Comparison of ENCODE assay signal across 8 mouse cellular contexts in genomic region chr4:86575283-86575983, GRCm38 (mm10). TPM values are rescaled to one million over a fixed set of nuclear protein-coding genes. Genes with fewer than 3 reads are reported as not detected.
A peak's percentile ranks its signal among the peaks of the same experiment; 100 is the strongest.
DNase-seq lines count a peak whose midpoint lies in the region; ATAC-seq and TF ChIP-seq lines count a peak whose summit lies in the region.

TSS of gene Rraga (plus strand) at chr4:86575668.

- intact Hi-C loops in heart, postnatal 36 days (cut with DNase I): loop anchor here (1.0 to 10.0 kb wide), 4 partner anchors 35 to 279 kb away; partner anchors contain the start of genes Dennd4c and Rps6

- peak within 1 kb of the TSS; percentile 92 for H3K4me3 ChIP-seq in G1E (ENCODE audit: low read depth, low read length)
- H3K4me3 ChIP-seq in forebrain, embryonic 16.5 days (replicated peaks; ENCODE audit: low read length): peak within 1 kb of the TSS; percentile 71
- H3K4me3 ChIP-seq in layer of hippocampus, adult 2 months: peak within 1 kb of the TSS; percentile 99
- peak within 1 kb of the TSS; percentile 87 for H3K4me3 ChIP-seq in lung, embryonic 14.5 days (ENCODE audit: low read depth, low read length)
- H3K4me3 ChIP-seq in olfactory bulb, adult 2 months (ENCODE audit: insufficient read depth, low read depth, low read length): peak within 1 kb of the TSS; percentile 67
- peak within 1 kb of the TSS; percentile 73 for H3K4me3 ChIP-seq in thymus, adult 2 months (ENCODE audit: control insufficient read depth, insufficient read depth, low read length)

- peak within 1 kb of the TSS; percentile 94 for H3K9ac ChIP-seq in forebrain, embryonic 16.5 days (replicated peaks; ENCODE audit: low read depth, low read length)
- H3K9ac ChIP-seq in lung, embryonic 14.5 days: peak within 1 kb of the TSS; percentile 90

- peak within 1 kb of the TSS; percentile 98 for H3K27ac ChIP-seq in forebrain, embryonic 16.5 days (ENCODE audit: low read length)
- H3K27ac ChIP-seq in layer of hippocampus, adult 2 months: peak within 1 kb of the TSS; percentile 99
- H3K27ac ChIP-seq in lung, embryonic 14.5 days (ENCODE audit: low read depth): peak within 1 kb of the TSS; percentile 98
- H3K27ac ChIP-seq in olfactory bulb, adult 2 months (ENCODE audit: insufficient read depth, low read depth, low read length): peak within 1 kb of the TSS; percentile 91
- peak within 1 kb of the TSS; percentile 90 for H3K27ac ChIP-seq in thymus, adult 2 months (ENCODE audit: control insufficient read depth, insufficient read depth, low read length)

- WGBS in forebrain, embryonic 16.5 days: under 1% methylated on average over 53 of the region's 53 CpGs
- WGBS in lung, embryonic 14.5 days: under 1% methylated on average over 53 of the region's 53 CpGs
- under 1% methylated on average over 53 of the region's 53 CpGs for WGBS in olfactory bulb, adult 2 months
- under 1% methylated on average over 53 of the region's 53 CpGs for WGBS in thymus, adult 2 months

- ATAC-seq in G1E (ENCODE audit: extremely low read depth, insufficient number of reproducible peaks, low FRiP score, poor library complexity, severe bottlenecking): peak; percentile 79
- ATAC-seq in forebrain, embryonic 16.5 days: peak; percentile 97
- ATAC-seq in lung, embryonic 14.5 days (ENCODE audit: insufficient read depth): peak; percentile 97

- peaks cover 38% of the 10 kb centered on the region for H3K4me1 ChIP-seq in G1E (ENCODE audit: insufficient read depth, low read depth, low read length)
- peaks cover 23% of the 10 kb centered on the region for H3K4me1 ChIP-seq in forebrain, embryonic 16.5 days (replicated peaks; ENCODE audit: control insufficient read depth, insufficient read depth, low read length)
- H3K4me1 ChIP-seq in lung, embryonic 14.5 days (ENCODE audit: insufficient read depth): peaks cover 4% of the 10 kb centered on the region; the same call in 1 of the 2 replicates
- no peaks in the 10 kb centered on the region for H3K4me1 ChIP-seq in olfactory bulb, adult 2 months (ENCODE audit: control insufficient read depth, insufficient read depth, low read length)
- peaks cover 5% of the 10 kb centered on the region for H3K4me1 ChIP-seq in thymus, adult 2 months (replicated peaks; ENCODE audit: control insufficient read depth, insufficient read depth, low read length)

- no peaks in the 10 kb centered on the region for H3K9me3 ChIP-seq in G1E (replicated peaks)
- no peaks in the 10 kb centered on the region for H3K9me3 ChIP-seq in forebrain, embryonic 16.5 days (ENCODE audit: control insufficient read depth, low read length)
- H3K9me3 ChIP-seq in lung, embryonic 14.5 days (ENCODE audit: low read depth, low read length): no peaks in the 10 kb centered on the region

- peak; percentile 17; the same call in 1 of the 2 replicates for TF ChIP-seq CTCF in G1E (IDR thresholded peaks at IDR 0.05; ENCODE audit: low read depth, low read length)
- TF ChIP-seq CTCF in layer of hippocampus, adult 2 months (conservative IDR thresholded peaks at IDR 0.05): peak; percentile 93
- TF ChIP-seq CTCF in lung, embryonic 14.5 days (IDR thresholded peaks at IDR 0.05; ENCODE audit: low read depth): peak; percentile 86
- TF ChIP-seq CTCF in olfactory bulb, adult 2 months (IDR thresholded peaks at IDR 0.05; ENCODE audit: insufficient read depth, low read depth, low read length): peak; percentile 98
- TF ChIP-seq CTCF in thymus, adult 2 months (IDR thresholded peaks at IDR 0.05; ENCODE audit: borderline replicate concordance, control insufficient read depth, extremely low read depth, insufficient read depth, low read length, poor library complexity): peak; percentile 100

- peaks cover 30% of the 10 kb centered on the region for H3K36me3 ChIP-seq in G1E (replicated peaks)
- no peaks in the 10 kb centered on the region for H3K36me3 ChIP-seq in forebrain, embryonic 16.5 days (ENCODE audit: control insufficient read depth, insufficient read depth)
- H3K36me3 ChIP-seq in lung, embryonic 14.5 days (ENCODE audit: insufficient read depth): peaks cover 14% of the 10 kb centered on the region; the same call in 1 of the 2 replicates
- no peaks in the 10 kb centered on the region; the same call in 1 of the 2 replicates for H3K36me3 ChIP-seq in thymus, adult 2 months (ENCODE audit: control insufficient read depth, insufficient read depth, low read length)

- peak; percentile 85 for TF ChIP-seq POLR2A in olfactory bulb, adult 2 months (IDR thresholded peaks at IDR 0.05; ENCODE audit: insufficient read depth, low read depth, low read length)
- TF ChIP-seq POLR2A in thymus, adult 2 months (IDR thresholded peaks at IDR 0.05; ENCODE audit: control insufficient read depth, extremely low read depth, insufficient read depth, low read length, poor library complexity): peak; percentile 88

- peak within 1 kb of the TSS; percentile 95 for H3K4me2 ChIP-seq in forebrain, embryonic 16.5 days (ENCODE audit: low read length)
- peak within 1 kb of the TSS; percentile 73 for H3K4me2 ChIP-seq in lung, embryonic 14.5 days

- DNase-seq in G1E (ENCODE audit: low spot score): peak; percentile 88
- peak; percentile 94 for DNase-seq in cerebellum, adult 18-20 months
- peak; percentile 97 to 98 for DNase-seq in heart, postnatal 36 days
- DNase-seq in layer of hippocampus, adult 2 months (ENCODE audit: low spot score in 2 of 2): peak; percentile 92 to 95
- peak; percentile 98 for DNase-seq in lung, embryonic 14.5 days
- DNase-seq in thymus, adult 2 months: peak; percentile 95

- peaks cover 18% of the 10 kb centered on the region; the same call in 1 of the 2 replicates for H3K27me3 ChIP-seq in G1E (ENCODE audit: insufficient read depth, low read length)
- 0 out of 2 replicates have a peak, but pooled peaks cover 3% of the 10 kb centered on the region for H3K27me3 ChIP-seq in forebrain, embryonic 16.5 days (replicated peaks; ENCODE audit: control insufficient read depth, insufficient read depth, low read length)
- no peaks in the 10 kb centered on the region for H3K27me3 ChIP-seq in lung, embryonic 14.5 days (ENCODE audit: insufficient read depth, low read length)
- H3K27me3 ChIP-seq in thymus, adult 2 months (ENCODE audit: control insufficient read depth, insufficient read depth, low read length): no peaks in the 10 kb centered on the region

RNA-seq across cellular contexts. Expression of gene Rraga, which starts in this region (rescaled TPM):
- total RNA-seq in G1E (2014; fragmentation: Nextera tagmentation) (64.2 and 66.6 TPM in 2 replicates), G1E (2017) (7.8 and 12.1 TPM in 2 replicates)
- polyA plus RNA-seq in G1E (2012): 48.7 and 57.4 TPM in 2 replicates
- polyA plus RNA-seq in forebrain, embryonic 16.5 days (2015; fragmentation: Nextera tagmentation; extraction: Ambion mirVana): 132 and 135 TPM in 2 replicates
- 10 to 100 TPM; 56.5 to 58.4 TPM for total RNA-seq in heart, postnatal 36 days (2021)
- total RNA-seq in layer of hippocampus, adult 2 months (2021): 100 to 1,000 TPM; 129 to 143 TPM
- polyA plus RNA-seq in lung, embryonic 14.5 days (2014; fragmentation: Nextera tagmentation; extraction: Ambion mirVana): 86.2 and 90.5 TPM in 2 replicates
- not detected in 2 replicates for polyA plus RNA-seq in olfactory bulb, adult 2 months (2012; ENCODE audit: insufficient read depth, insufficient read length, low replicate concordance, missing spikeins)
- polyA plus RNA-seq in thymus, adult 2 months (2012; rRNA removed): 32.6 and 49.6 TPM in 2 replicates

Comparison
In these comparisons a context has a peak if more than half of its experiments do, and no peak if none do; other contexts are left out.
1. Peak in every context shown above with its lines: DNase-seq, ATAC-seq, H3K4me3 ChIP-seq and H3K27ac ChIP-seq.
2. RNA of gene Rraga (polyA plus RNA-seq): 132 to 135 TPM in forebrain, embryonic 16.5 days, 86.2 to 90.5 TPM in lung, embryonic 14.5 days, 48.7 to 57.4 TPM in G1E and 32.6 to 49.6 TPM in thymus, adult 2 months; not detected in olfactory bulb, adult 2 months; every median in the first group is over 10 times any median in the second.
3. CTCF ChIP-seq: peak in every context shown above with its lines; median percentile 100 in thymus, adult 2 months; 98 in olfactory bulb, adult 2 months; 93 in layer of hippocampus, adult 2 months; 86 in lung, embryonic 14.5 days; 17 in G1E.